Mouse (Mus musculus) stomach, embryonic 16.5 days (tissue): Measurements from ENCODE around the gene Mast4. TPM values are rescaled to one million over a fixed set of nuclear protein-coding genes. Genes with fewer than 3 reads are reported as not detected.

Experiments used
- ATAC-seq: fragments of 200-750 bp; cut with Nextera tagmentation; 2 replicates; pipeline ENCODE4 v1.8.0; 2017; ENCODE audit warnings: moderate number of reproducible peaks, moderate TSS enrichment; ENCODE audit not compliant: insufficient read depth, low FRiP score
- H3K27ac ChIP-seq: fragments of 300-500 bp; sonication (generic); 2 replicates; pipeline ENCODE4 v1.5.1; 2014; ENCODE audit warnings: low read length
- H3K27me3 ChIP-seq: fragments of 300-500 bp; sonication (generic); 2 replicates; pipeline ENCODE4 v1.6.1; 2014; ENCODE audit warnings: low read length, control low read depth, mixed read lengths; ENCODE audit not compliant: control insufficient read depth, insufficient read depth
- H3K36me3 ChIP-seq: fragments of 300-500 bp; sonication (generic); 2 replicates; pipeline ENCODE4 v1.6.1; 2014; ENCODE audit warnings: low read length; ENCODE audit not compliant: control insufficient read depth, insufficient read depth
- H3K4me1 ChIP-seq: fragments of 300-500 bp; sonication (generic); 2 replicates; pipeline ENCODE4 v1.6.1; 2014; ENCODE audit warnings: low read length, control low read depth, mixed read lengths; ENCODE audit not compliant: control insufficient read depth, insufficient read depth
- H3K4me2 ChIP-seq: fragments of 300-500 bp; sonication (generic); 2 replicates; pipeline ENCODE4 v1.6.1; 2014; ENCODE audit warnings: low read depth, low read length, mixed read lengths
- H3K4me3 ChIP-seq: fragments of 300-500 bp; sonication (generic); replicated peaks from 2 replicates; pipeline ENCODE4 v1.5.1; 2014; ENCODE audit warnings: mild to moderate bottlenecking, low read length
- H3K9ac ChIP-seq: fragments of 300-500 bp; sonication (generic); 2 replicates; pipeline ENCODE4 v1.6.1; 2014; ENCODE audit warnings: low read length
- H3K9me3 ChIP-seq: fragments of 300-500 bp; sonication (generic); replicated peaks from 2 replicates; pipeline ENCODE4 v1.6.1; 2016; ENCODE audit warnings: low read length, control low read depth; ENCODE audit not compliant: control insufficient read depth
- WGBS: fragments of 180-500 bp; shearing (Covaris S2); extraction: QIAGEN DNeasy Blood & Tissue Kit; methylation state at CpG from one replicate; pipeline ENCODE4 v1.1.7; 2014; 5-methylcytosine and 5-hydroxymethylcytosine counted together
- polyA plus RNA-seq: library from polyadenylated mRNA; unstranded; fragments of >200 nt; fragmentation: Nextera tagmentation; extraction: Ambion mirVana; gene quantifications from 2 replicates; pipeline ENCODE4 v1.2.1, GENCODE M21; 2015

Gene Mast4
- polyA plus RNA-seq, 1 experiment from 2014 or later = 31.0 TPM

- Histone ChIP-seq H3K4me2 (peak overlapping the region; percentile 44), H3K9me3 (no peaks in the 10 kb centered on the region), H3K9ac (peak overlapping the region; percentile 52; the same call in 1 of the 2 replicates), H3K4me1 (peaks cover 7% of the 10 kb centered on the region), H3K27ac (peak overlapping the region; percentile 68), H3K4me3 (0 out of 2 replicates have a peak overlapping the region, but pooled peaks have one; percentile 3), H3K36me3 (no peaks in the 10 kb centered on the region), H3K27me3 (no peaks in the 10 kb centered on the region)
- ATAC-seq = peak; percentile 84
- 39% methylated on average over 14 of the region's 14 CpGs for WGBS
Measured at GRCm38 (mm10) chr13:102698751-102699323, 635.5 kb downstream of the Mast4 start.

DNA sequence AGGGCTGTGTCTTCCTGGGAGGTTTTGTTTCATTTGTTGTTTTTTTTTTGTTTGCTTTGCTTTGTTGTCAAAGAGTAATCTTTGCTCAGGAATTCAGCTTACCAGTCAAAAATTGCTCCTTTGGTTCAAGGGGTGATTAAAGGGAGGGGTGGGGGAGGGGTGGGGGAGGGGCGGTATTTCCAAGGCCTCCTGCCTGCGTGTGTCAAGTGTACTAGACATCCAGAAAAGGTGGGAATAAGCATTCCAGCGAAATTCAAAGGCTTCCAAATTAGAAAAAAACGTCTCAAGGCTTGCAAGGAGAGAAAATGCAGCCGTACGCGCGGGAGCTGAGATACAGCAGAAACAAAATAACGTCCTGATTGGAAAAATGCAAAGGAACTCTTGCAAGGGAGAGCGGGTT is 636.0 kb downstream of the Mast4 start:
- ATAC-seq = no peak
- peak overlapping the region; percentile 52; the same call in 1 of the 2 replicates for H3K9ac ChIP-seq

DNA sequence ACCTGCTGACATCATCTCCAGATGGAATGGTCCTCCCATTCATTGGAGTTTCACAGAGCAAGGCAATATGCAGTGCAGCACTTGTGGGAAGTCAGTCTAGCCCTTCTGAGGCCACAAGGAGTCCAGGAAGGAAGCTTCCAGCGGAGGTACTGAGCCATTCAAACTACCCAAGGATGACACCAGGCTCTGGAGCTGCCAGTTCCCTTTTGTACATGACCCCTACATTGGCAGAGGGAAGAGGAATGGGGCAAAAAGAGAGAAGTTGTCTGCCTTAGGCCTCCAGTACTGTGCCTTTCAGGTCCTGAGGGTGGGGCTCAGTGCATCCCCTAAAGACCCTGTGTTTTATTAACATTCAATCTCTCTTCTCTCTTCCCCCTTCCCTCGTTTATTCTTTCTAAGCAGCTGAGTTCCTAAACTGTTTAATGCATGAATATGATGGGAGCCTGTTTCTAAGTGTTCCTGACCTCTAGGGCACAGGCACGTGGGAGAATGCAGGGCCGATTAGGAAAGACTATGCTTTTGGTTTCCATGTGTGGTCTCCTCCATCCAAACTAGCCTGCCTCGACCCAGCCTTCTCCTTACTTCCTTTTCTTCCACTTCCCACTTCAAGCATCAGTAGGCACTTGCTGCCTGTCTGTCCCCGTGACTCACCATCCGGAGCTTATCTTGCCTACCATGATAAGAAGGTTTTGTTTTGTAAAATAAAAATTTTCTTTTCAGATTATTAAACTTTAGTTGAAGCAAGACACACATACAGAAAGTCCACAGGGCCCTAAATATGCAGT is 639.0 kb downstream of the Mast4 start:
- H3K27ac ChIP-seq = no peak overlapping the region
- ATAC-seq = no peak
- no peak overlapping the region for H3K4me3 ChIP-seq
- H3K27me3 ChIP-seq = no peaks in the 10 kb centered on the region
- H3K4me1 ChIP-seq = peaks cover 15% of the 10 kb centered on the region
- 60% methylated on average over 7 of the region's 7 CpGs for WGBS
- no peak overlapping the region for H3K4me2 ChIP-seq
- H3K9ac ChIP-seq = no peak overlapping the region
- no peaks in the 10 kb centered on the region for H3K36me3 ChIP-seq
- H3K9me3 ChIP-seq = no peaks in the 10 kb centered on the region

More for the DNA sequence above, 636.0 kb downstream of the Mast4 start:
- WGBS = 30% methylated on average over 10 of the region's 10 CpGs
- Histone ChIP-seq H3K4me2 (peak overlapping the region; percentile 44), H3K36me3 (no peaks in the 10 kb centered on the region), H3K4me1 (peaks cover 9% of the 10 kb centered on the region), H3K4me3 (0 out of 2 replicates have a peak overlapping the region, but pooled peaks have one; percentile 3), H3K9me3 (no peaks in the 10 kb centered on the region), H3K27ac (peak overlapping the region; percentile 68), H3K27me3 (no peaks in the 10 kb centered on the region)

GRCm38 (mm10) chr13:102694154-102694553 is 640.1 kb downstream of the Mast4 start:
- ATAC-seq = no peak
- H3K36me3 ChIP-seq = no peaks in the 10 kb centered on the region
- WGBS = 89% methylated on average over 7 of the region's 7 CpGs

GRCm38 (mm10) chr13:102693341-102693801 is 640.9 kb downstream of the Mast4 start, which contains the start of gene Cd180:
TSS of gene Cd180 (plus strand) at chr13:102693558.
- H3K27me3 ChIP-seq = no peaks in the 10 kb centered on the region
- no peak for ATAC-seq
- no peak within 1 kb of the TSS for H3K4me3 ChIP-seq
- no peaks in the 10 kb centered on the region for H3K9me3 ChIP-seq
- peaks cover 9% of the 10 kb centered on the region for H3K4me1 ChIP-seq
- WGBS = 60% methylated on average over 8 of the region's 8 CpGs
- no peak within 1 kb of the TSS for H3K4me2 ChIP-seq
- H3K27ac ChIP-seq = peak within 1 kb of the TSS; percentile 49; the same call in 1 of the 2 replicates
- H3K36me3 ChIP-seq = no peaks in the 10 kb centered on the region
- H3K9ac ChIP-seq = no peak within 1 kb of the TSS

More at GRCm38 (mm10) chr13:102694154-102694553, 640.1 kb downstream of the Mast4 start:
- Histone ChIP-seq H3K4me1 (peaks cover 15% of the 10 kb centered on the region), H3K4me3 (no peak overlapping the region), H3K27me3 (no peaks in the 10 kb centered on the region), H3K9me3 (no peaks in the 10 kb centered on the region), H3K27ac (no peak overlapping the region), H3K4me2 (no peak overlapping the region), H3K9ac (no peak overlapping the region)

DNA sequence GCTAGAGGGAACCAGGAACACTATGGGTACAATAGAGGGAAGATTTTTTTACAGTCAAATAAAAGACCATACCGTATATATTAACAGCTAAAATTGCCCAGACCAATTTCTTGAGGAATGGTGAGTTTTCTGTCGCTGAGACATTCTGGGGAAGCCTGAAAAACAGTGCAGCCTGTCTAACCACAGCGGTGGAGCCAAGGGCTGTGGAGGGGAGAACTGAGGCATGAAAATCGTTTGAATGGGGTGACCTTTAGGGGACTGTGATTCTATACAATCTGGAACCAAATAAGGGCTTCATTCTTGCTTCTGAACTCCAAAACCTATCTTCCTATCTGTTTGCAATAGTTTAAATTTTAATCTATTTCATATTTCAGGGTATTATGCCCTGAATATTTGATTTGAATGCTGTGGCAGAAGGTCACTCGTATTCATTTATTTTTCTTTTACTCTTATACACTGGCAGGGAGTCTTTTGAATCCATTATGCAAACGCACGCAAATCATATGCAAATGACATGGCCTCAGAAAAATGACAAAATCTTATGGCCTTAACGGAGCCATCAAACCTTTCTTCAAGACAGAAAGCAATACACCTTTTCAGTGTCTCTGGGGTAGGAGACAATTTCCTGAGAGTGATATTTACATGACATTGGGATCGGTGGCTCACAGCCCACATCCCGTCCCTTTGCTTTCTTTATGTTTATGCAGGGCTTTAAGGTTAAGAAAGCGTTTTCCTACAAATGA is 642.7 kb downstream of the Mast4 start:
- no peak overlapping the region for H3K4me3 ChIP-seq
- no peaks in the 10 kb centered on the region for H3K27me3 ChIP-seq
- no peak overlapping the region for H3K9ac ChIP-seq
- H3K9me3 ChIP-seq = no peaks in the 10 kb centered on the region
- peaks cover 9% of the 10 kb centered on the region; the same call in 1 of the 2 replicates for H3K4me1 ChIP-seq
- no peak for ATAC-seq
- WGBS = 72% methylated on average over 11 of the region's 11 CpGs
- H3K27ac ChIP-seq = no peak overlapping the region
- no peak overlapping the region for H3K4me2 ChIP-seq
- H3K36me3 ChIP-seq = no peaks in the 10 kb centered on the region

DNA sequence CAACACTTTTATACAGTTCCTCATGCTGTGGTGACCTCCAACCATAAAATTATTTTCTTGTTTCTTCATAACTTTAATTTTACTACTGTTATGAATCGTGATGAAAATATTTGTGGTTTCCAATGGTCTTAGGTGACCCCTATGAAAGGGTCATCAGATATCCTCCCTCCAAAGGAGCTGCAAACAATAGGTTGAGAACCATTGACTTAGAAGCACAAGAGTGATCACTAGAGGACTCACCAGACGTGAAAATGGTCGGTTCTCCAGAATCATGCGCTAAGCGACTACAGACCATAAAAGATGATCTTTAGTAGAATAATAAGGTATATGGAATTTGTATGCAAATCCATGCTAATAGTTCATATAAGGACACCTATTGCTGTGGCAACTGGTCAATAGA is 644.1 kb downstream of the Mast4 start:
- no peaks in the 10 kb centered on the region for H3K9me3 ChIP-seq
- H3K9ac ChIP-seq = no peak overlapping the region
- H3K4me2 ChIP-seq = no peak overlapping the region
- H3K27me3 ChIP-seq = no peaks in the 10 kb centered on the region
- no peak for ATAC-seq
- peaks cover 9% of the 10 kb centered on the region; the same call in 1 of the 2 replicates for H3K4me1 ChIP-seq
- 88% methylated on average over 5 of the region's 5 CpGs for WGBS
- H3K36me3 ChIP-seq = no peaks in the 10 kb centered on the region
- no peak overlapping the region for H3K4me3 ChIP-seq
- no peak overlapping the region for H3K27ac ChIP-seq

GRCm38 (mm10) chr13:102689201-102690090 is 644.9 kb downstream of the Mast4 start:
- H3K4me3 ChIP-seq = no peak overlapping the region
- no peak for ATAC-seq
- no peak overlapping the region for H3K9ac ChIP-seq
- WGBS = 68% methylated on average over 6 of the region's 6 CpGs
- no peaks in the 10 kb centered on the region for H3K27me3 ChIP-seq
- no peak overlapping the region for H3K4me2 ChIP-seq
- peaks cover 9% of the 10 kb centered on the region; the same call in 1 of the 2 replicates for H3K4me1 ChIP-seq
- no peak overlapping the region for H3K27ac ChIP-seq
- H3K36me3 ChIP-seq = no peaks in the 10 kb centered on the region
- H3K9me3 ChIP-seq = no peaks in the 10 kb centered on the region
